Mouse (Mus musculus) spleen, adult 2 months (tissue): ENCODE measurements around the gene Hrasls. TPM values are rescaled to one million over a fixed set of nuclear protein-coding genes. Genes with fewer than 3 reads are reported as not detected.

Experiments
- DNase-seq, 2 experiments: peaks; one replicate each; pipeline versions ENCODE4 v3.0.0 to v3.0.0-alpha.2; 2012 to 2021; ENCODE audit warnings: low spot score in 2 of 2, low read depth in 1 of 2
- H3K27ac ChIP-seq: fragments of 200-500 bp; 2 replicates; pipeline ENCODE4 v1.5.1; 2012; ENCODE audit warnings: low read length, inconsistent platforms; ENCODE audit not compliant: insufficient read depth
- H3K27me3 ChIP-seq: fragments of 200-500 bp; 2 replicates; pipeline ENCODE4 v1.6.1; 2012; ENCODE audit warnings: mild to moderate bottlenecking, moderate library complexity, low read length, inconsistent platforms; ENCODE audit not compliant: control insufficient read depth, insufficient read depth
- H3K36me3 ChIP-seq: fragments of 200-500 bp; 2 replicates; pipeline ENCODE4 v1.6.1; 2012; ENCODE audit warnings: mild to moderate bottlenecking, low read length, inconsistent platforms; ENCODE audit not compliant: control insufficient read depth, insufficient read depth
- H3K4me1 ChIP-seq: fragments of 200-500 bp; 2 replicates; pipeline ENCODE4 v1.6.1; 2011; ENCODE audit warnings: inconsistent platforms; ENCODE audit not compliant: control insufficient read depth, insufficient read depth, insufficient read length
- H3K4me3 ChIP-seq: fragments of 200-500 bp; 2 replicates; pipeline ENCODE4 v1.5.1; 2011; ENCODE audit warnings: mild to moderate bottlenecking, inconsistent platforms; ENCODE audit not compliant: insufficient read depth, insufficient read length; ENCODE audit errors: extremely low read depth
- CTCF ChIP-seq: fragments of 200-500 bp; IDR thresholded peaks from 2 replicates; pipeline ENCODE4 v1.5.1; 2011; ENCODE audit warnings: mild to moderate bottlenecking, inconsistent platforms; ENCODE audit not compliant: insufficient read depth, insufficient read length, insufficient replicate concordance; ENCODE audit errors: extremely low read depth
- POLR2A ChIP-seq: fragments of 200-500 bp; IDR thresholded peaks from 2 replicates; pipeline ENCODE4 v1.6.1; 2011; ENCODE audit warnings: low read depth, low read length, inconsistent platforms
- WGBS: fragments of 180-500 bp; shearing (Covaris S2); methylation state at CpG from one replicate; pipeline ENCODE4 v1.1.7; 2018; 5-methylcytosine and 5-hydroxymethylcytosine counted together
- polyA plus RNA-seq: library from polyadenylated mRNA; depleted of rRNA; stranded (reverse); fragments of >200 nt; gene quantifications from 2 replicates; pipeline ENCODE4 v1.2.3, GENCODE M21; 2012; rRNA removed

Gene Hrasls
- polyA plus RNA-seq, 1 experiment: not detected

GRCm38 (mm10) chr16:29216395-29217295, 7.2 kb downstream of the Hrasls start:
- 90% methylated on average over 5 of the region's 5 CpGs for WGBS
- no peaks in the 10 kb centered on the region for H3K4me1 ChIP-seq

GRCm38 (mm10) chr16:29235951-29236350, 26.5 kb downstream of the Hrasls start:
- Histone ChIP-seq H3K4me3 (no peak overlapping the region), H3K27ac (no peak overlapping the region), H3K27me3 (no peaks in the 10 kb centered on the region), H3K4me1 (no peaks in the 10 kb centered on the region), H3K36me3 (no peaks in the 10 kb centered on the region)
- DNase-seq: no peak
- TF ChIP-seq POLR2A: no peak
- TF ChIP-seq CTCF: no peak
- 76% methylated on average over 5 of the region's 5 CpGs for WGBS

More at GRCm38 (mm10) chr16:29216395-29217295, 7.2 kb downstream of the Hrasls start:
- H3K27ac ChIP-seq: no peak overlapping the region
- DNase-seq: no peak
- no peak overlapping the region for H3K4me3 ChIP-seq
- no peaks in the 10 kb centered on the region for H3K36me3 ChIP-seq
- H3K27me3 ChIP-seq: no peaks in the 10 kb centered on the region
- TF ChIP-seq CTCF (no peak), POLR2A (no peak)

GRCm38 (mm10) chr16:29254325-29254724, 44.8 kb downstream of the Hrasls start:
- no peaks in the 10 kb centered on the region for H3K4me1 ChIP-seq
- H3K36me3 ChIP-seq: no peaks in the 10 kb centered on the region
- no peaks in the 10 kb centered on the region for H3K27me3 ChIP-seq
- WGBS: 91% methylated on average over 4 of the region's 4 CpGs
- no peak overlapping the region for H3K4me3 ChIP-seq
- TF ChIP-seq POLR2A: no peak
- no peak for TF ChIP-seq CTCF
- no peak for DNase-seq
- H3K27ac ChIP-seq: no peak overlapping the region

Other genes with a start within 250 kb of the Hrasls start
- not detected in 2 replicates for gene Atp13a5, start 169.0 kb downstream of the Hrasls start, polyA plus RNA-seq